Mouse (Mus musculus) cerebellum, adult 18-20 months (tissue): ENCODE data around the gene Gm14781.
"Not testable (repeated sequence)": the region's sequence is repeated elsewhere in the genome, so short reads cannot be mapped to it uniquely, and the experiment has no call there.

ENCODE experiments used
- DNase-seq, 2 experiments: peaks; one replicate each; pipeline ENCODE4 v3.0.0; 2021

The Gm14781 gene

DNA sequence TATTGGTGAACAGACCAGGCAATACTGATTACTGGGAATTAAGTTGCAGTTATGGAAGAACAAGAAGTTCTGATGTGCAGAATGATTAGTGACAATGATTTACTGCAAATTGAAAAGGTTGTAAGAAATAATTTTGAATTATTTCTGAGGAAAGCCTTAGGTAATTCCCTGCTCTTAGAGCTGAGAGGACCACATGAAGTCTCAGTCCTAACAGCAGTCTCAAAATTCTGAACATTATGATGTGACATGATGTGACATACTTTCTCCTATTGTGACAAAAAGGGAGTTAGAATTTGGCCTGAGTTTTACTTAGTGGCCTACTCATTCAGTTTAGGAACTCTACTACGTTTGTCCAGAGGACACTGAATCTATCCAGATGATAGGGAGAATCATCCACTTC is at the start of gene Gm14781:
Gm14781 (plus strand) TSS at position 301 of the 400 bp plus-strand sequence.
- DNase-seq, result not testable (repeated sequence)

DNA sequence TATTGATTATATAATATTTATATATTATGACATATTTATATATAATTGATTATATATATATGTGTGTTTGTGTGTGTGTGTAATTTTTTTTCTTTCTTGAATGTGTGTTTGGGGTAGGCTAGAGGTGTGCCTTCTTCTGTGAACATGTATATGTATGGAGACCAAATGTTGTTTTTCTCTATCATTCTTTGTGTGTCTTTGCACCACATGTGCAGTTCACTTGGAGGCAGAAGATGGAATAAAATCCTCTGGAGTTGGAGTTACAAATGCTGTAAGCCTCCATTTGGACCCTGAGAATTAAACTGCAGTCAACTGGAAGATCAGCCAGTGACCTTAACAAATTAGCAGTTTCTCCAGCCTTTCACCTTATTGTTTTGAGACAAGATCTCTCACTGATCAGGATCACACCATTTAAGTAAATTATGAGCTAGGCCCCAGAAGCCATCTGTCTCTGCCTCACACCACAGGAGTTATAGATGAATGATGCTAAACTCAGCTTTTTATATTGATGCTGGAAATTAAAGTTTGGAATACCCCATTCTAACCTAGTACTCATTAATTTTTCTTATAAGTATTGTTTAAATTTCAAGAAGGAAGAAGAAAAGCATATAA is 23.1 kb downstream of the Gm14781 start:
- DNase-seq, result not testable (repeated sequence)
